Mouse (Mus musculus) heart, embryonic 12.5 days (tissue): ENCODE measurements around the gene Mettl23. TPM values are rescaled to one million over a fixed set of nuclear protein-coding genes. Genes with fewer than 3 reads are reported as not detected.

Experiments used
- ATAC-seq: fragments of 200-750 bp; cut with Nextera tagmentation; 2 replicates; pipeline ENCODE4 v1.8.0; 2017; ENCODE audit warnings: moderate TSS enrichment, moderate library complexity; ENCODE audit not compliant: insufficient number of reproducible peaks, low FRiP score
- H3K27ac ChIP-seq: fragments of 300-500 bp; sonication (generic); 2 replicates; pipeline ENCODE4 v1.5.1; 2016; ENCODE audit warnings: mild to moderate bottlenecking, moderate library complexity; ENCODE audit not compliant: poor library complexity, severe bottlenecking
- H3K27me3 ChIP-seq: fragments of 300-500 bp; sonication (generic); replicated peaks from 2 replicates; pipeline ENCODE4 v1.6.1; 2016; ENCODE audit warnings: mild to moderate bottlenecking, moderate library complexity
- H3K36me3 ChIP-seq: fragments of 300-500 bp; sonication (generic); 2 replicates; pipeline ENCODE4 v1.6.1; 2016; ENCODE audit warnings: mild to moderate bottlenecking, moderate library complexity
- H3K4me1 ChIP-seq: fragments of 300-500 bp; sonication (generic); replicated peaks from 2 replicates; pipeline ENCODE4 v1.6.1; 2016; ENCODE audit warnings: mild to moderate bottlenecking
- H3K4me2 ChIP-seq: fragments of 300-500 bp; sonication (generic); 2 replicates; pipeline ENCODE4 v1.6.1; 2016; ENCODE audit warnings: mild to moderate bottlenecking, moderate library complexity
- H3K4me3 ChIP-seq: fragments of 300-500 bp; sonication (generic); 2 replicates; pipeline ENCODE4 v1.5.1; 2016; ENCODE audit warnings: mild to moderate bottlenecking
- H3K9ac ChIP-seq: fragments of 300-500 bp; sonication (generic); 2 replicates; pipeline ENCODE4 v1.6.1; 2016; ENCODE audit warnings: mild to moderate bottlenecking, moderate library complexity
- H3K9me3 ChIP-seq: fragments of 300-500 bp; sonication (generic); replicated peaks from 2 replicates; pipeline ENCODE4 v1.6.1; 2016; ENCODE audit warnings: mild to moderate bottlenecking, moderate library complexity
- WGBS: fragments of 180-500 bp; shearing (Covaris S2); methylation state at CpG from one replicate; pipeline ENCODE4 v1.1.7; 2016; 5-methylcytosine and 5-hydroxymethylcytosine counted together
- polyA plus RNA-seq: library from polyadenylated mRNA; unstranded; fragments of >200 nt; fragmentation: Nextera tagmentation; extraction: Ambion mirVana; gene quantifications from 2 replicates; pipeline ENCODE4 v1.2.1, GENCODE M21; 2016

Gene Mettl23
- polyA plus RNA-seq, 1 experiment from 2014 or later: 55.5 TPM

- WGBS: 58% methylated on average over 3 of the region's 3 CpGs
- peaks cover 62% of the 10 kb centered on the region for H3K36me3 ChIP-seq
- 0 out of 2 replicates have a peak overlapping the region, but pooled peaks have one; percentile 25 for H3K9ac ChIP-seq
- ATAC-seq: no peak
- 0 out of 2 replicates have a peak overlapping the region, but pooled peaks have one; percentile 35 for H3K27ac ChIP-seq
- no peaks in the 10 kb centered on the region for H3K27me3 ChIP-seq
- H3K4me2 ChIP-seq: no peak overlapping the region
- no peaks in the 10 kb centered on the region for H3K9me3 ChIP-seq
- H3K4me3 ChIP-seq: no peak overlapping the region
- peaks cover 29% of the 10 kb centered on the region for H3K4me1 ChIP-seq
These were observed 25.1 kb downstream of the Mettl23 start for GRCm38 (mm10) chr11:116868129-116868528.

- Histone ChIP-seq H3K4me1 (peaks cover 20% of the 10 kb centered on the region), H3K4me3 (no peak overlapping the region), H3K9me3 (no peaks in the 10 kb centered on the region), H3K27ac (0 out of 2 replicates have a peak overlapping the region, but pooled peaks have one; percentile 31), H3K36me3 (peaks cover 64% of the 10 kb centered on the region), H3K9ac (no peak overlapping the region; the same call in 1 of the 2 replicates), H3K4me2 (no peak overlapping the region), H3K27me3 (no peaks in the 10 kb centered on the region)
- 60% methylated on average over 8 of the region's 8 CpGs for WGBS
- ATAC-seq: no peak
These were observed 26.1 kb downstream of the Mettl23 start for GRCm38 (mm10) chr11:116869223-116869622.

GRCm38 (mm10) chr11:116869641-116870040 is 26.6 kb downstream of the Mettl23 start:
- H3K27ac ChIP-seq: no peak overlapping the region
- no peak overlapping the region for H3K4me3 ChIP-seq
- H3K9ac ChIP-seq: no peak overlapping the region; the same call in 1 of the 2 replicates
- H3K27me3 ChIP-seq: no peaks in the 10 kb centered on the region
- 63% methylated on average over 4 of the region's 4 CpGs for WGBS
- no peaks in the 10 kb centered on the region for H3K9me3 ChIP-seq
- no peak for ATAC-seq
- H3K36me3 ChIP-seq: peaks cover 68% of the 10 kb centered on the region
- H3K4me2 ChIP-seq: no peak overlapping the region
- peaks cover 16% of the 10 kb centered on the region for H3K4me1 ChIP-seq

GRCm38 (mm10) chr11:116871538-116871937 is 28.5 kb downstream of the Mettl23 start:
- Histone ChIP-seq H3K36me3 (peaks cover 68% of the 10 kb centered on the region), H3K4me2 (no peak overlapping the region)
- 90% methylated on average over 9 of the region's 9 CpGs for WGBS

GRCm38 (mm10) chr11:116873987-116874386 is 30.9 kb downstream of the Mettl23 start:
- WGBS: 93% methylated on average over 20 of the region's 20 CpGs
- H3K27ac ChIP-seq: no peak overlapping the region
- H3K9me3 ChIP-seq: no peaks in the 10 kb centered on the region
- peaks cover 57% of the 10 kb centered on the region for H3K36me3 ChIP-seq
- peaks cover 8% of the 10 kb centered on the region; the same call in 1 of the 2 replicates for H3K4me1 ChIP-seq
- no peak overlapping the region for H3K4me2 ChIP-seq
- no peak for ATAC-seq
- no peak overlapping the region for H3K9ac ChIP-seq
- no peaks in the 10 kb centered on the region for H3K27me3 ChIP-seq
- no peak overlapping the region for H3K4me3 ChIP-seq

More at GRCm38 (mm10) chr11:116871538-116871937, 28.5 kb downstream of the Mettl23 start:
- Histone ChIP-seq H3K9ac (no peak overlapping the region), H3K4me1 (peaks cover 12% of the 10 kb centered on the region), H3K4me3 (no peak overlapping the region), H3K27me3 (no peaks in the 10 kb centered on the region), H3K27ac (no peak overlapping the region), H3K9me3 (no peaks in the 10 kb centered on the region)
- ATAC-seq: no peak

GRCm38 (mm10) chr11:116878454-116878853 is 35.4 kb downstream of the Mettl23 start:
- H3K27me3 ChIP-seq: no peaks in the 10 kb centered on the region
- H3K9me3 ChIP-seq: no peaks in the 10 kb centered on the region
- ATAC-seq: no peak
- no peak overlapping the region for H3K9ac ChIP-seq
- WGBS: 87% methylated on average over 8 of the region's 8 CpGs
- H3K4me1 ChIP-seq: no peaks in the 10 kb centered on the region
- H3K4me2 ChIP-seq: no peak overlapping the region
- H3K36me3 ChIP-seq: peaks cover 24% of the 10 kb centered on the region
- H3K4me3 ChIP-seq: no peak overlapping the region
- no peak overlapping the region for H3K27ac ChIP-seq

GRCm38 (mm10) chr11:116880839-116881238 is 37.8 kb downstream of the Mettl23 start:
- peaks cover 1% of the 10 kb centered on the region; the same call in 1 of the 2 replicates for H3K27me3 ChIP-seq
- no peak overlapping the region for H3K4me3 ChIP-seq
- no peak overlapping the region for H3K27ac ChIP-seq
- no peaks in the 10 kb centered on the region for H3K9me3 ChIP-seq
- peaks cover 2% of the 10 kb centered on the region; the same call in 1 of the 2 replicates for H3K36me3 ChIP-seq
- H3K4me2 ChIP-seq: no peak overlapping the region
- no peak for ATAC-seq
- no peak overlapping the region for H3K9ac ChIP-seq
- peaks cover 4% of the 10 kb centered on the region for H3K4me1 ChIP-seq
- WGBS: 71% methylated on average over 7 of the region's 7 CpGs

- no peaks in the 10 kb centered on the region for H3K9me3 ChIP-seq
- no peak overlapping the region for H3K4me3 ChIP-seq
- no peak overlapping the region for H3K9ac ChIP-seq
- H3K36me3 ChIP-seq: no peaks in the 10 kb centered on the region
- ATAC-seq: no peak
- 80% methylated on average over 5 of the region's 5 CpGs for WGBS
- H3K27ac ChIP-seq: no peak overlapping the region
- peaks cover 6% of the 10 kb centered on the region for H3K4me1 ChIP-seq
- no peak overlapping the region for H3K4me2 ChIP-seq
- H3K27me3 ChIP-seq: peaks cover 7% of the 10 kb centered on the region
These were observed 38.4 kb downstream of the Mettl23 start for GRCm38 (mm10) chr11:116881440-116881839.

- Histone ChIP-seq H3K4me1 (peaks cover 6% of the 10 kb centered on the region), H3K4me2 (no peak overlapping the region), H3K4me3 (no peak overlapping the region), H3K27ac (no peak overlapping the region), H3K27me3 (peaks cover 18% of the 10 kb centered on the region), H3K9ac (no peak overlapping the region), H3K9me3 (no peaks in the 10 kb centered on the region), H3K36me3 (no peaks in the 10 kb centered on the region)
- no peak for ATAC-seq
- WGBS: 74% methylated on average over 10 of the region's 10 CpGs
These were observed 39.4 kb downstream of the Mettl23 start for GRCm38 (mm10) chr11:116882446-116882845.

GRCm38 (mm10) chr11:116884061-116884460 is 41.0 kb downstream of the Mettl23 start:
- no peaks in the 10 kb centered on the region for H3K9me3 ChIP-seq
- WGBS: 81% methylated on average over 6 of the region's 6 CpGs
- H3K27ac ChIP-seq: no peak overlapping the region
- no peak overlapping the region for H3K9ac ChIP-seq
- H3K4me1 ChIP-seq: peaks cover 6% of the 10 kb centered on the region
- no peak overlapping the region for H3K4me3 ChIP-seq
- H3K4me2 ChIP-seq: no peak overlapping the region
- H3K27me3 ChIP-seq: peaks cover 34% of the 10 kb centered on the region
- ATAC-seq: no peak
- no peaks in the 10 kb centered on the region for H3K36me3 ChIP-seq

- Histone ChIP-seq H3K9ac (peak overlapping the region; percentile 42), H3K27ac (no peak overlapping the region), H3K4me2 (peak overlapping the region; percentile 69), H3K36me3 (no peaks in the 10 kb centered on the region), H3K4me3 (peak overlapping the region; percentile 40), H3K4me1 (peaks cover 6% of the 10 kb centered on the region), H3K9me3 (no peaks in the 10 kb centered on the region), H3K27me3 (peaks cover 47% of the 10 kb centered on the region)
- ATAC-seq: peak; percentile 51; the same call in 1 of the 2 replicates
- 3% methylated on average over 28 of the region's 28 CpGs for WGBS
These were observed 42.4 kb downstream of the Mettl23 start for GRCm38 (mm10) chr11:116885275-116886151.
